Mouse (Mus musculus) left cerebral cortex, adult 9 months (tissue): ENCODE measurements around the gene Arhgef38.

Experiments
- DNase-seq, 2 experiments: peaks; one replicate each; pipeline ENCODE4 v3.0.0; 2022; ENCODE audit warnings: low spot score in 2 of 2

The Arhgef38 gene

GRCm38 (mm10) chr3:133165130-133165529 is 69.6 kb downstream of the Arhgef38 start:
- peak; percentile 28 to 67 for DNase-seq

GRCm38 (mm10) chr3:133163913-133164406 is 70.8 kb downstream of the Arhgef38 start:
- no peak for DNase-seq

GRCm38 (mm10) chr3:133163174-133163573 is 71.6 kb downstream of the Arhgef38 start:
- DNase-seq = peak in 1 of 2 experiments; percentile 23

- DNase-seq = no peak
Measured at GRCm38 (mm10) chr3:133161407-133161806, 73.3 kb downstream of the Arhgef38 start.

- DNase-seq = no peak
Measured at GRCm38 (mm10) chr3:133158260-133158659, 76.5 kb downstream of the Arhgef38 start.

DNA sequence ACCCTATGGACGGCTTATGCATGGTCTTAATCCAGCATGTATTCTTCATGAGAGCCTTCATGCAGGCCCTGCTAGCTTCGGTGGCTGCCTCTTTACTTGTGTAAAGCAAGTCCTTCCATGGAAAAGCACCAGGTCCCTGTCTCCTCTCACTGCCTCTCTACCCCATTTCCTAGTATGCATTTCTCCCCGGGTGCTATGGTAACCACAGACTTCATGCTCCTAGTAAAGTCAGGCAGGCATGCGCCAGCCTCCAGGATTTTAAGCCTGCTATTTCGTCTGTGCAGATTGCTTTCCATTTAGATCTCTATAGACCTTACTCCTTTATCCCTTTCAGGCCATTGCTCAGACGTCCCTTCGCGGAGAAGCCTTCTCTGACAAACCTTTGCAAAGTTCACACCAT is 80.1 kb downstream of the Arhgef38 start:
- DNase-seq = peak in 1 of 2 experiments; percentile 39

DNA sequence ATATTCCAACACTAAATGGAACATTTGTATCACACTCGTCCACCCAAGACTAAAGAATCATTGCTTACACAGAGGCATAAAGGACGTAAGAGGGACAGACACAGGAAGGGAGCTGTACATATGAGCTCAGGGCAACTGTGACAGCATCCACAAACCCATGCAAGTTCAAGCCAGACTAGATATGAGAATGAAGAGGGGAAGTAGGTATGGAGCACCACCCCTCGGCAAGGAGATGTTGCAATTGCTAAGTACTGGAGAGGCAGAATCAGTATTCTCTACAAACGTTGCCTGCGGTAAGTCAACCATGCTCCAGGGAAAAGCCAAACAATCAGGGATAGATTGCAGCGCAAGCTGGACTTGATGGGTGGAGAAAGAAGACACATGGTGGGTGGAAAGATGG is 81.1 kb downstream of the Arhgef38 start:
- no peak for DNase-seq

DNA sequence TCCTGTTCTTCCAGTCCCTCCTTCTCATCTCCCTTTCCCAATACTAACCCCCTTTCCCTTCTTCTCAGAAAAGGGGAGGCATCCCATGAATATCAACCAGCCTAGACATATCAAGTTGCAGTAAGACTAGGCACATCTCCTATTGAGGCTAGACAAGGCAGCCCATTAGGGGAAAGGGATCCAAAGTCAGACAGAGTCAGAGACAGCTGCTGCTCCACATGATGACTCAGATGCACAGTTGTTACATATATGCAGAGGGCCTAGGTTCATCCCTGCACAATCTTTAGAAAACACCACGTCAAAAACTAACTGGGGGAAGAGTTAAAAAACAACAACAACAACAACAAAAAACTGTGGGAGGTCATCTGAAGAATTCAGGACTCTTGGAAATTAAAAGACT is 81.9 kb downstream of the Arhgef38 start:
- no peak for DNase-seq

DNA sequence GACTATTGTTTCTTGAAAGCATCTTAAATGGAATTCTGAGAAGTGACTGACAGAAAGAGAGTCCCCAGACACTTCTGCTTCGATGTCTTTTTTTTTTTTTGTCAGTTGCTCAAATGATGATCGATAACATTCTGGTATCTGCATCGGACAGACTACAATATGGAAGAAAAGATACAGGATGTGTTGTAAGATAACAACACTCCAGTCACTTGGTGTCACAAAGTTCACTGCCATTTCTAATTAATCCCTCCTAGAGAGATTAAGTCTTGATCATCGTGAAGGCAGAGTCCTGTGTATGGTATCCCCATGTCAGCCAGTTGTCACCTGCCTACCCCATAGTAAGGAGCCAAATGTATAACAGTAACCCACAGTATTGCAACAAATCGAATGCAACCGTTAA is 83.1 kb downstream of the Arhgef38 start:
- DNase-seq = no peak

DNA sequence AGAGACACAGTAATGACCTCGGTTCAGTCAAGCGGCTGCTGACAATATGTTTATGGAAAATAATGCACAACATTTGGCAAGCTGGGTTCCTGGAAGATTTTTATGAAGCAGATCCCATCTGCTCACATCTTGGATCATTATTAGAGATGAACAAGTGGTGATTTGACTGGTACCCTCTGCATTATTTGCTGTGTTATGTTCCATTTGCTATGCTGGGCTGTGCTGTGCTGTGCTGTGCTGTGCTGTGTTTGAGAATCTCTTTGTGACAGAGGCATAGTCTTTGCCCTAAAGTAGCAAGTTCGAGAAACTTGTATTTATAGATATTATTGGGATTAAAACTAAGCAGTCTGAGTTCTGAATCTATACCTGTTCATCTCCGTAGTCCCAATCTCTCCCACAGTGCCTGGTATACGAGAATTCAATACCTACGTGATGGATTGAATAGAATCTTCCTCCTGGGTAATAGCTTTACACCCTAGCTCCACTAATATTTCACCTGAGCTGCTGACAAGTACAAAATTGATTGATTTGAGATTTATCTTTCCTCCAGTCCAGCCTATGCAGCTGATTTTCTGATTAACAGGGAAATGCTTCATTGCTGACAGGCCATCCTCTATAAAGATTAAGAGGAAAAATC is 90.1 kb downstream of the Arhgef38 start:
- no peak for DNase-seq

GRCm38 (mm10) chr3:133141877-133142276 is 92.9 kb downstream of the Arhgef38 start:
- no peak for DNase-seq

DNA sequence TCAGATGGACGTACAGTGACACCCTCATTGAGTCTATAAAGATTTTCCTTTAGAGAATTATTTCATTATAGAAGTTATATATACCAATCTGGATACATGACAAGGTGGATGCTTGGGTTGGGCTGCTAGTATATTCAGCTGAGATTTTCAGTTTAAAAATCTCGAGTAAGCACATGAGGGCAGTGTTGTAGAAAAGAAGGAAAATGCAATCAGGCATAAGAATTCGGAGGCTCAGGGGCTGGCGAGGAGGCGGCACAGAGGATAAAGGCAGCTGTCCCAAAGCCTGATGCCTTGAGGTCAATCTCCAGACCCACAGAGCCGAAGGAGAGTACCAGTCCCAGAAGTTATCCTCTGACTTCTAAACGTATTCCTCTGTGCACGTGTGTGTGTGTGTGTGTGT is 102.1 kb downstream of the Arhgef38 start:
- DNase-seq = no peak

DNA sequence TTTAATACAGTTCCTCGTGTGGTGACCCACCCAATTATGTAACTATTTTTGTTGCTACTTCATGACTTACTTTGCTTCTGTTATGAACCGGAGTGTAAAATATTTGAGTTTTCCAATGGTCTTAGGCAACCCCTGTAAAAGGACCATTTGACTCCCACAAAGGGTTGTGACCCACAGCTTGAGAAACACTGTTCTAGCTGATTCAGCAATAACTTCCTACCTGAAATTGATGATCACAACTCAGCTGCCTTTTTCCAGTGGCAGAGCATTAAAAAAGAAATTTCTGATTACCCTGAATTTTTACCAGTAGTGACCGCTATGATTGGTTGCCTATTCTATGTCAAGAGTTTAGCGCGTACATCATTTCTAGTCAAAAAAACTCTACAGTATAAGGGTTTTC is 103.4 kb downstream of the Arhgef38 start:
- no peak for DNase-seq

DNA sequence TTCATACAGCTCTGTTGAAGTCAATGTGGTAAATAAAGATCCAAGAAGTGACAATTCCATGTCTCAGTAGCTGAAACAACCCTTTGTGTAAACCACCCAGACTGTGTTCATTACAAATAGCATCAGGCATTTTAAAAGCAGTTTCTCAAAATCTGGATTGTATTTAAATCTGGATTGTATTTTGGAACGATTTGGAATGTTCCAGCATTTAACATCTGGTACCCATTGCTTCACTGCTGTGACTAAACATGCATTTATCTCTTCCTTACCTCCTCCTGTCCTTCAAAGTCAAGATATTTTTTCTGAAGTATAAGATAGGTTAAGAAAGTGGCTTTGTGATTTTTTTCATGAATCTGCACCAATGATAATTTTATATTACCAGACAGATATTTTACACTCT is 121.5 kb downstream of the Arhgef38 start:
- DNase-seq = no peak

DNA sequence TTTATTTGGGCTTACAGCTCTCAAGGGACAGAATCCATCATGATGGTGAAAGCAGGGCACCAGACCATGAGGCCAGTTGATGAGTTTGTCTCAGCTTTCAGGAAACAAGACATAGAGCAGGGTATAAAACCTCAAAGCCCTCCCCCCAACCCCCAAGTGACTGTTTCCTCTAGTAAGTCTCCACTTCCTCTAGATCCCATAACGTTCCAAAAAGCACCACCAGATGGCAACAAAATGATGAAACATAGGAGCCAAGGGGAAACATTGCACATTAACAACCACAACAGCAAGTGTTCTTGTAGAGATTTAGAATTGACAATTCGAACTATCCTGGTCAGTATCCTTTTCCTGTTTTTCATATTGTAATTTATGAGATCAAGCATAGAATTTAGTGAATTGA is 123.0 kb downstream of the Arhgef38 start:
- peak in 1 of 2 experiments; percentile 50 for DNase-seq

GRCm38 (mm10) chr3:133109844-133110243 is 124.9 kb downstream of the Arhgef38 start:
- no peak for DNase-seq

DNA sequence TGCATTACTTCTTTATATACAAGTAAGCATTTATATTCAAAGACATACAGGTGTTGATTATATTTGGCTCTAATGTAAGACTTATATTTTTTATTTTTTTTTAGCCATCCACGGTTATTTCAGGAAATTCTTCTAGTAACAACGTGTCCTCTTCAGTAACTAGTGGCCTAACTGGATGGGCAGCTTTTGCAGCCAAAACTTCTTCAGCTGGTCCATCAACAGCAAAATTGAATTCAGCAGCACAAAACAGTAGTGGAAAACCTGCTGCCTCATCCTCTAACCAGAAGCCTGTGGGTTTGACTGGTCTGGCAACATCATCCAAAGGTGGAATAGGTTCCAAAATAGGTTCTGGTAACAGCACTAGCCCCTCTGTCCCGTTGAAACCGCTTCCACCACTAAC is 126.0 kb downstream of the Arhgef38 start:
- DNase-seq = no peak

- DNase-seq = no peak
Measured at GRCm38 (mm10) chr3:133104436-133104835, 130.3 kb downstream of the Arhgef38 start.

GRCm38 (mm10) chr3:133103768-133104167 is 131.0 kb downstream of the Arhgef38 start:
- no peak for DNase-seq

DNA sequence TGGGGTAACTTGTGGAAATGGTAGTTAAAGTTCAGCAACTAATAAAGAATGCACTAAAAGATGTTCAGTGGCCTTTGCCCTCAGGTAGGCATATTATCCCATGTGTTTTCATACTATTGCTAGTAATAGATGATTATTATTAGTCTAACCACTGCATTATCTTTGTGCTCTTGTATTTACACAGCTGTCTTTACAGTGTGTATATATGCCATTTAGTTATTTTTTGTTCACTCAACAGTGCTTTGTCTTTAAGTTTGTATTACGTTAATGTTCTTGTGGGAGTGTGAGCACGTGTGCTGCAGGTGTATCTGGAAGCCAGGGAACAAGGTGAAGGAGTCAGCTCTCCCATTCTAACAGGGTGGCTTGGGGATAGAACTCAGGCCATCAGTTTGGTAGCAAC is 135.8 kb downstream of the Arhgef38 start:
- DNase-seq = no peak

DNA sequence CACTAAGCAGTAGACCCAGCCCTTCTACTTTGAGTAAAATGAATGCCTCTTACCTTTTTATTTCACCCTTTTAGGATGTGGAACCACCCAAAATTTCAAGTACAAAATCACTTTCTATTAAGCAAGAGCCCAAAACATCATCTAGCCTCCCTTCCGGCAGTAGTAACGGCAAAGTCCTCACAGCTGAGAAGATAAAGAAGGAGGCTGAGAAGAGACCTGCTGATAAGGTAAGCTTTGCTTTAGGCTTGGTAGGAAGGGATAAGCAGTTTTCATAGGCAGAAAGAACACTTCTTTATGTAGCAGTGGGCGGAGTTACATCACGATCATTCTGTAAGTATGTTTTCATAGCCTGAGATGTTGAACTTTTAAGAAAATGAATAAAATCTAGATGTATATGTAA is 136.4 kb downstream of the Arhgef38 start:
- DNase-seq = no peak

- no peak for DNase-seq
Measured at GRCm38 (mm10) chr3:133097936-133098335, 136.8 kb downstream of the Arhgef38 start.

GRCm38 (mm10) chr3:133094305-133094704 is 140.4 kb downstream of the Arhgef38 start:
- no peak for DNase-seq

- DNase-seq = no peak
Measured at GRCm38 (mm10) chr3:133092936-133093335, 141.8 kb downstream of the Arhgef38 start.
